ENCODE assay signal across 19 mouse cellular contexts in the genomic region with DNA sequence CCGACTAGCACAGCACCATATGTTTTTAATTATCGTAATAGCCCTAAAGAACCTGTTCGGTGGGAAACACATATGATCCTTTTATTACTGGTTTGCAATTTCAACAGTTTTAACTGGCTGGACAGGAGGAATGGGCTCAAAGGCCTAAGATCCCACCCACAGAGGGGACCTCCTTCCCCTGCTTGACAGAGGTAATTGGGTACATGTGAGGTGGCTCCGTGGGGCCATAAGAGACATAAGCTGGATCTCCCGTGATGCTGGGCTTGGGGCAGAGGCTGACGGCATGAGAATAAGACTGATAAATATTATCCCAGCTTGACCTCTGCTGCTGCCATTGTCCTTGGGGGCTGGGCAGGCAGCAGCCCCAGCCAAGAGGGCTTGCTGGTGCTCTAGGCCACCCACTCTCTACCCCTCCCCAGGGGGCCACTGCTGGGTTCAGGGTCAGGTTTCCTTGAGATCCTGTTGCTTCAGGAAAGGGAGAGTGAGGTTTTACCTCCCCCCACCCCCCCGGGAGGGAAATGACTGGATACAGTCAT.
DNase-seq lines count a peak whose midpoint lies in the region; ATAC-seq lines count a peak whose summit lies in the region.
"Had no signal": no experiment of that assay in that cellular context is flagged by ENCODE, and none has a peak within 500 bp of the region (broad histone marks: within the 10 kb centered on the region; RNA-seq: fewer than 3 reads in every experiment).

No protein-coding gene starts in this region.

- H3K9me3 ChIP-seq in midbrain, embryonic 10.5 days (replicated peaks) = no peaks in the 10 kb centered on the region
- H3K9me3 ChIP-seq in midbrain, embryonic 13.5 days = no peaks in the 10 kb centered on the region
- H3K9me3 ChIP-seq in limb, embryonic 10.5 days (replicated peaks) = no peaks in the 10 kb centered on the region
- H3K9me3 ChIP-seq: liver, embryonic 12.5 days had no signal

- no peak for ATAC-seq in midbrain, embryonic 13.5 days
- ATAC-seq: activated CD4-positive, CD25-positive, alpha-beta regulatory T cell, adult 4 months; CD4-positive, CD25-positive, alpha-beta regulatory T cell, adult 4 months; forebrain, postnatal 0 days; intestine, postnatal 0 days; liver, embryonic 12.5 days had no signal

- peak overlapping the region; percentile 6; the same call in 1 of the 2 replicates for H3K27ac ChIP-seq in midbrain, embryonic 10.5 days (replicated peaks)
- no peak overlapping the region for H3K27ac ChIP-seq in midbrain, embryonic 13.5 days
- peak overlapping the region; percentile 67 for H3K27ac ChIP-seq in limb, embryonic 10.5 days
- H3K27ac ChIP-seq: liver, embryonic 12.5 days; stomach, postnatal 0 days had no signal

- 61% methylated on average over 7 of the region's 7 CpGs for WGBS in midbrain, embryonic 10.5 days
- 62% methylated on average over 7 of the region's 7 CpGs for WGBS in midbrain, embryonic 13.5 days
- 15% methylated on average over 7 of the region's 7 CpGs for WGBS in limb, embryonic 10.5 days

- H3K36me3 ChIP-seq in midbrain, embryonic 10.5 days = no peaks in the 10 kb centered on the region
- no peaks in the 10 kb centered on the region for H3K36me3 ChIP-seq in midbrain, embryonic 13.5 days
- H3K36me3 ChIP-seq in limb, embryonic 10.5 days = no peaks in the 10 kb centered on the region
- H3K36me3 ChIP-seq: liver, embryonic 12.5 days had no signal

- no peak overlapping the region for H3K9ac ChIP-seq in midbrain, embryonic 13.5 days (replicated peaks)
- H3K9ac ChIP-seq: forebrain, postnatal 0 days; liver, embryonic 12.5 days had no signal

- H3K4me2 ChIP-seq in midbrain, embryonic 13.5 days (replicated peaks) = no peak overlapping the region
- H3K4me2 ChIP-seq: liver, embryonic 12.5 days had no signal

- intact Hi-C loops in heart, postnatal 10 days (cut with DNase I) = no loop called here

- no peaks in the 10 kb centered on the region for H3K27me3 ChIP-seq in midbrain, embryonic 10.5 days (ENCODE audit: low read depth, poor library complexity, severe bottlenecking)
- no peaks in the 10 kb centered on the region for H3K27me3 ChIP-seq in midbrain, embryonic 13.5 days
- H3K27me3 ChIP-seq in limb, embryonic 10.5 days (ENCODE audit: low read depth, poor library complexity, severe bottlenecking) = peaks cover 69% of the 10 kb centered on the region
- H3K27me3 ChIP-seq: liver, embryonic 12.5 days; megakaryocyte, embryonic 14.5 days had no signal

- peak; percentile 28 for DNase-seq in midbrain, embryonic 10.5 days (ENCODE audit: low spot score)
- peak; percentile 52 for DNase-seq in embryo, embryonic 9.5 days (ENCODE audit: extremely low spot score)
- DNase-seq in limb, embryonic 10.5 days (ENCODE audit: low spot score) = peak; percentile 74
- peak; percentile 25 for DNase-seq in retina, postnatal 7 days (ENCODE audit: low read depth, low spot score)
- DNase-seq in layer of hippocampus, adult 8-10 months (ENCODE audit: low spot score in 2 of 2) = no peak
- no peak for DNase-seq in heart, postnatal 10 days
- DNase-seq: cerebellum, adult 11-12 months; forebrain, postnatal 0 days; gastrocnemius, postnatal 10 days; heart, postnatal 36 days; kidney, postnatal 14 days; spleen, adult 18-20 months had no signal

- H3K4me3 ChIP-seq in midbrain, embryonic 10.5 days = no peak overlapping the region
- H3K4me3 ChIP-seq in midbrain, embryonic 13.5 days (replicated peaks) = no peak overlapping the region
- peak overlapping the region; percentile 34 for H3K4me3 ChIP-seq in limb, embryonic 10.5 days
- H3K4me3 ChIP-seq: liver, embryonic 12.5 days; megakaryocyte, embryonic 14.5 days had no signal

- H3K4me1 ChIP-seq in midbrain, embryonic 10.5 days = peaks cover 21% of the 10 kb centered on the region
- peaks cover 15% of the 10 kb centered on the region for H3K4me1 ChIP-seq in midbrain, embryonic 13.5 days (replicated peaks)
- peaks cover 80% of the 10 kb centered on the region for H3K4me1 ChIP-seq in limb, embryonic 10.5 days
- H3K4me1 ChIP-seq: liver, embryonic 12.5 days; megakaryocyte, embryonic 14.5 days had no signal

Comparison
In these comparisons a context has a peak if more than half of its experiments do, and no peak if none do; other contexts are left out.
1. DNase-seq: peak in midbrain, embryonic 10.5 days (single experiment), embryo, embryonic 9.5 days (single experiment), limb, embryonic 10.5 days (single experiment) and retina, postnatal 7 days (single experiment); none in layer of hippocampus, adult 8-10 months (0 of 2) and heart, postnatal 10 days (0 of 2).